Mouse (Mus musculus) liver, embryonic 14.5 days (tissue): ENCODE measurements around the gene Ecpas. TPM values are rescaled to one million over a fixed set of nuclear protein-coding genes. Genes with fewer than 3 reads are reported as not detected.

Experiments used
- ATAC-seq: fragments of 200-750 bp; cut with Nextera tagmentation; 2 replicates; pipeline ENCODE4 v1.8.0; 2017; ENCODE audit warnings: moderate number of reproducible peaks, mild to moderate bottlenecking, moderate library complexity; ENCODE audit not compliant: insufficient read depth
- DNase-seq, 3 experiments: peaks; one replicate each; pipeline ENCODE4 v3.0.0-alpha.2; 2012 to 2013; ENCODE audit warnings: low read depth in 3 of 3, low spot score in 3 of 3
- H3K27ac ChIP-seq: fragments of 300-500 bp; sonication (generic); 2 replicates; pipeline ENCODE4 v1.5.1; 2014; ENCODE audit warnings: moderate library complexity, mild to moderate bottlenecking, control low read depth, inconsistent platforms
- H3K27me3 ChIP-seq: fragments of 300-500 bp; sonication (generic); 2 replicates; pipeline ENCODE4 v1.6.1; 2014; ENCODE audit warnings: mild to moderate bottlenecking, low read length, moderate library complexity; ENCODE audit not compliant: control insufficient read depth, insufficient read depth
- H3K36me3 ChIP-seq: fragments of 300-500 bp; sonication (generic); replicated peaks from 2 replicates; pipeline ENCODE4 v1.6.1; 2014; ENCODE audit warnings: low read depth; ENCODE audit not compliant: control insufficient read depth, insufficient read depth
- H3K4me1 ChIP-seq, 2 experiments: fragments of 200-500 bp in 1 of 2; fragments of 300-500 bp in 1 of 2; sonication (generic) in 1 of 2; replicated peaks; 2 replicates each; pipeline ENCODE4 v1.6.1; 2012 to 2014; ENCODE audit warnings: antibody characterized with exemption in 1 of 2, inconsistent platforms in 1 of 2, low read length in 1 of 2; ENCODE audit not compliant: control insufficient read depth in 2 of 2, insufficient read depth in 2 of 2
- H3K4me2 ChIP-seq: fragments of 300-500 bp; sonication (generic); 2 replicates; pipeline ENCODE4 v1.6.1; 2014; ENCODE audit warnings: low read depth, mild to moderate bottlenecking, control low read depth, moderate library complexity
- H3K4me3 ChIP-seq, 2 experiments: fragments of 200-500 bp in 1 of 2; fragments of 300-500 bp in 1 of 2; sonication (generic) in 1 of 2; 2 replicates each; pipeline ENCODE4 v1.5.1; 2012 to 2014; ENCODE audit warnings: low read depth in 2 of 2, low read length in 2 of 2, mild to moderate bottlenecking in 2 of 2, control low read depth in 1 of 2, inconsistent platforms in 1 of 2, moderate library complexity in 1 of 2; ENCODE audit not compliant: insufficient read depth in 1 of 2
- H3K9ac ChIP-seq: fragments of 300-500 bp; sonication (generic); replicated peaks from 2 replicates; pipeline ENCODE4 v1.6.1; 2014; ENCODE audit warnings: mild to moderate bottlenecking, control low read depth, moderate library complexity
- H3K9me3 ChIP-seq: fragments of 300-500 bp; sonication (generic); 2 replicates; pipeline ENCODE4 v1.6.1; 2016; ENCODE audit warnings: low read length, mixed read lengths; ENCODE audit not compliant: control insufficient read depth
- CTCF ChIP-seq: IDR thresholded peaks from 2 replicates; pipeline ENCODE4 v1.5.1; 2016; ENCODE audit warnings: antibody characterized with exemption, low read depth, control low read depth
- EP300 ChIP-seq: IDR thresholded peaks from 2 replicates; pipeline ENCODE4 v1.6.1; 2016; ENCODE audit warnings: antibody characterized with exemption, low read depth
- WGBS: fragments of 180-500 bp; shearing (Covaris S2); extraction: QIAGEN DNeasy Blood & Tissue Kit; methylation state at CpG from one replicate; pipeline ENCODE4 v1.1.7; 2014; ENCODE audit not compliant: insufficient replicate concordance; 5-methylcytosine and 5-hydroxymethylcytosine counted together
- polyA plus RNA-seq, 2 experiments: library from polyadenylated mRNA; depleted of rRNA in 1 of 2; stranded (reverse) in 1 of 2; unstranded in 1 of 2; fragments of >200 nt; fragmentation: Nextera tagmentation in 1 of 2; extraction: Ambion mirVana in 1 of 2; gene quantifications; 2 replicates each; pipeline versions ENCODE4 v1.2.1 to v1.2.3; 2012 to 2014

The Ecpas gene
- polyA plus RNA-seq, 2 experiments = 9.7 to 16.8 TPM

DNA sequence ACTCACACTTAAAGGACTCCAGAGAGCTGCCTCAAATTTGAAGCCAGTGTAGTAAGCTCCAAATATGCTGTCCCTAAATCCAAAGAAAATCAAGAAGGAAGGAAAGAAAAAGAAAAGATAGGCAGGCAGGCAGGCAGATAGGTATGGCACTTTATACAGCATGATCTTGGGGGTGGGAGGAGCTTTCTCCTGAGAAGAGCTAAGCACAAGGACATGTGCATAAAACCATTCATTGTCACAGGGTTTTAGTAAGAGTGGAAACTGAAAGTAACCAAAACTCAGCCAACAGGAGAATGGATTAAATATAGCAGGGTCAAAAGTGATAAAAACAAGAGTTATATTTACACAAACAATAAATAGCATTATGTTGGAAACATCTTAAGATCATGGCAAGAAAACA, 14.2 kb downstream of the Ecpas start:
- Histone ChIP-seq H3K27me3 (no peaks in the 10 kb centered on the region), H3K9ac (no peak overlapping the region), H3K4me3 (no peak overlapping the region), H3K36me3 (no peaks in the 10 kb centered on the region), H3K4me2 (no peak overlapping the region), H3K4me1 (peaks cover 0 to 7% of the 10 kb centered on the region in 2 experiments; a peak in 2 of 4 replicates), H3K9me3 (no peaks in the 10 kb centered on the region), H3K27ac (no peak overlapping the region)
- TF ChIP-seq EP300 = no peak
- no peak for TF ChIP-seq CTCF
- ATAC-seq (no peak), DNase-seq (no peak)

DNA sequence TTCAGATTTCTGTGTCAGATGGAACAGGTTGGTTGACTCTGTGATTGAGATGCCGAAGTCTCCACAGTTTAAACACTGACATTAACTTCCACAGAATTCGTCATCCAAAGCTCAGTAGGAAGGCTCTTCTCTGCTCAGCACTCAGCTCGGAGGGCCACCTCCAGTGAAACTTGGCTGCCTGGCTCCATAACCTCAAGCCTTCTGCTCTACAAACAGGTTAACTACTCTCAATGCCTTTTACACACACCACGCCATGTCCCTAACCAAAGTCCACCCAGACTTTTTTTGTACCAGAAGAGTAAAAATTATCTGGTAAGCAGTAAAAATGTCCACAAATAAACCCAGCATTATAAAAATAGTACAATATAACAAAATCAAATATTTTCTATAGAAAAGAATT, 15.1 kb downstream of the Ecpas start:
- no peak for DNase-seq
- TF ChIP-seq CTCF (no peak), EP300 (no peak)
- H3K9ac ChIP-seq = no peak overlapping the region
- peaks cover 0 to 7% of the 10 kb centered on the region in 2 experiments; a peak in 2 of 4 replicates for H3K4me1 ChIP-seq
- no peak overlapping the region for H3K27ac ChIP-seq
- no peaks in the 10 kb centered on the region for H3K36me3 ChIP-seq
- H3K4me2 ChIP-seq = no peak overlapping the region
- no peaks in the 10 kb centered on the region for H3K9me3 ChIP-seq
- WGBS = 65% methylated on average over 4 of the region's 4 CpGs
- no peaks in the 10 kb centered on the region for H3K27me3 ChIP-seq
- ATAC-seq = no peak
- H3K4me3 ChIP-seq = no peak overlapping the region

DNA sequence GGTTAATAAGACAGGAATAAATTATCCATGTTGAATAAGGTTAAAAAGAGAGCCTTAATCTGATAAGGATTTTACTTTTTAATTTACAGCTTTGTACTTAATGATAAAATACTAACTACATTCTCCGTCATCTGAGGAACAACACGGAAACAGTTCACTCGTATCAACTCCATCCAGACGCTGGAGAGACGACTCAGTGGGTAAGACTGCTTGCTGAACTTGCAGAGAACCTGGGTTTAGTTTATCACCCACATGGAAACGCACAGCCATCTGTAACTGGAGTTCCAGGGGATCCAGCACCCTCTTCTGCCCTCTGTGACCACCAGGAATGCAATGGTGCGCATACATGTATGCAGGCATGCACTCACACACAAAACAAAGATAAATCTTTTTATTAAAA, 18.1 kb downstream of the Ecpas start:
- Histone ChIP-seq H3K4me3 (no peak overlapping the region), H3K36me3 (no peaks in the 10 kb centered on the region), H3K9me3 (no peaks in the 10 kb centered on the region), H3K27me3 (no peaks in the 10 kb centered on the region), H3K4me2 (no peak overlapping the region), H3K27ac (no peak overlapping the region), H3K9ac (no peak overlapping the region), H3K4me1 (peaks cover 17 to 19% of the 10 kb centered on the region in 2 experiments)
- DNase-seq = no peak
- WGBS = 45% methylated on average over 7 of the region's 7 CpGs
- peak; percentile 43; the same call in 1 of the 2 replicates for ATAC-seq
- TF ChIP-seq CTCF = no peak
- TF ChIP-seq EP300 = no peak

GRCm38 (mm10) chr4:58890035-58890782, 22.3 kb downstream of the Ecpas start:
- Histone ChIP-seq H3K4me1 (peaks cover 27 to 28% of the 10 kb centered on the region in 2 experiments), H3K27me3 (no peaks in the 10 kb centered on the region)
- ATAC-seq = peak; percentile 90

GRCm38 (mm10) chr4:58888568-58888967, 24.0 kb downstream of the Ecpas start:
- Histone ChIP-seq H3K27ac (no peak overlapping the region), H3K4me1 (peaks cover 24 to 28% of the 10 kb centered on the region in 2 experiments), H3K9me3 (no peaks in the 10 kb centered on the region), H3K36me3 (no peaks in the 10 kb centered on the region), H3K4me2 (no peak overlapping the region), H3K27me3 (no peaks in the 10 kb centered on the region), H3K4me3 (no peak overlapping the region), H3K9ac (no peak overlapping the region)
- ATAC-seq (no peak), DNase-seq (no peak)
- WGBS = 34% methylated on average over 1 of the region's 1 CpGs
- TF ChIP-seq EP300 (no peak), CTCF (no peak)

More at GRCm38 (mm10) chr4:58890035-58890782, 22.3 kb downstream of the Ecpas start:
- 28% methylated on average over 4 of the region's 4 CpGs for WGBS
- DNase-seq = peak in 1 of 3 experiments; percentile 57
- Histone ChIP-seq H3K4me2 (peak overlapping the region; percentile 48), H3K36me3 (no peaks in the 10 kb centered on the region), H3K9me3 (no peaks in the 10 kb centered on the region), H3K9ac (no peak overlapping the region; the same call in 1 of the 2 replicates), H3K27ac (peak overlapping the region; percentile 45), H3K4me3 (no peak overlapping the region)
- TF ChIP-seq CTCF = no peak
- TF ChIP-seq EP300 = peak; percentile 82
